Mouse (Mus musculus) cerebellum, adult 9-10 months (tissue): ENCODE measurements around the gene Osm.

Source experiments
- DNase-seq: peaks from one replicate; pipeline ENCODE4 v3.0.0; 2022

Gene Osm

GRCm38 (mm10) chr11:4240151-4240550 lies 3.9 kb downstream of the Osm start:
- no peak for DNase-seq

DNA sequence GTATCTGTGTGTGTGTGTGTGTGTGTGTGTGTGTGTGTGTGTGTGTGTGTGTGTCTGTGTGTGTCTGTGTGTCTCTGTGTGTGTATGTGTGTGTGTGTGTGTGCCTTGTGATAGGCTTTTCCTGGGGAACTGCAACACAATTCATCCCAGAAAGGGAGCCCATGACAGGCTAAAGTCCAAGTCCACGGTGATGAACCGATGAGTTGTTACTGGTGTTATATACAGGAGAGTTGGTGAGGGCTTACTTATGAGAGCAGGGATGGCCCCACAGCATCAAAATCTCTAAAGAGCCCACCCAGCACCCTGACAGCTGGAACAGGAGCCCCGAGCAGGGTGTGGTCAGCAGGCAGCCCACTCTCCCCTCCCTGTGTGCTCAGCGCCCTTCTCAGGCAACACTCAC lies 5.0 kb downstream of the Osm start:
- no peak for DNase-seq

- DNase-seq = no peak
Observed at GRCm38 (mm10) chr11:4246126-4246525, 9.9 kb downstream of the Osm start.

GRCm38 (mm10) chr11:4246623-4247022 lies 10.4 kb downstream of the Osm start:
- no peak for DNase-seq

DNA sequence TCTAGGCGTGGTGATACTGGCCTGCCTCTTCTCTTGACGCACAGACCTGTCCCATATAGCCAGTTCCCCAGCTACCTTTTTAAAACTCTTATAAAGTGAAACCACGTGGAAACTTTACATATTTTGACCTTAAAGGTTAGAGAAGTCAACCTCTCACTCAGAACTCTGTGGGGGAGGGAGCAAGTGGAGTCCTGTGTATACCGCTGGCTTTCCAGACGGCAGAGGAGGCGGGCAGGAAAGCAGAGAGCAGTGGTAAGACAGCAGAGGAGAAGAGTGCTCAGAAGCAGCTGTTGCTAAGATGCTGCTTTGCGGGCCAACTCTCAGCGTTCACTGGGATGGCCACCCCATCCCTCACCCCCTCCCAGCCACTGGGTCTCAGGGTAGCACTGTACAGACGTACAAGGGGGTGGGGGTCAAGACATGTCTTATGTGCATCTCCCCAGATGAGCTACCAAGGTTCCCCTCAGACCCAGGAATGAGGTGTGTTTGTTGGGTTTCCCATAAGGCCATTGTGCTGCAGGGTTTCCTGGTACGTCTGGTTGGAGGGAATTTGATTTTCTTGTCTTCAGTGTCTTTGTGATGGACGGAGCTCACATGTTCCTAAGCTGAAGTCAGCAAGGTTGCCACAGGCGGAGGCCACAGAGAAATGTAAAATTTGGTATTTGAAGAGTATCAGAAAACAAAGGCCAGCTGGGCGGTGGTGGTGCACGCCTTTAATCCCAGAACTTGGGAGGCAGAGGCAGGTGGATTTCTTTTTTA lies 11.2 kb downstream of the Osm start:
- no peak for DNase-seq

GRCm38 (mm10) chr11:4249151-4249550 lies 12.9 kb downstream of the Osm start:
- no peak for DNase-seq

GRCm38 (mm10) chr11:4250290-4250689 lies 14.1 kb downstream of the Osm start:
- no peak for DNase-seq

- no peak for DNase-seq
Observed at GRCm38 (mm10) chr11:4251376-4251775, 15.2 kb downstream of the Osm start.

DNA sequence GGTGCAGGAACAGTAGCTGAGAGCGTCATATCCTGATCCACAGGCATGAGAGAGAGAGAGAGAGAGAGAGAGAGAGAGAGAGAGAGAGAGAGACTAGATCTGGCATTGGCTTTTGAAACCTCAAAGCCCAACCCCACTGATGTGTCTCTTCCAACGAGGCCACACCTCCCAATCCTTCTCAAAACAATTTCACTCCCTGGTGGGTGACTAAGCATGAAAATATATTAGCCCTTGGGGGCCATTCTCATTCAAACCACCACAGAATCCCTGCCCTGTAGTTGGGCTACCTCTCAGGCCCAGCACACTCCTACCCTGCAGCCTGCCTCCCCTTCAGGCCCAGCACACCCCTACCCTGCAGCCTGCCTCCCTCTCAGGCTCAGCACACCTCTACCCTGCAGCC lies 16.7 kb downstream of the Osm start:
- no peak for DNase-seq

DNA sequence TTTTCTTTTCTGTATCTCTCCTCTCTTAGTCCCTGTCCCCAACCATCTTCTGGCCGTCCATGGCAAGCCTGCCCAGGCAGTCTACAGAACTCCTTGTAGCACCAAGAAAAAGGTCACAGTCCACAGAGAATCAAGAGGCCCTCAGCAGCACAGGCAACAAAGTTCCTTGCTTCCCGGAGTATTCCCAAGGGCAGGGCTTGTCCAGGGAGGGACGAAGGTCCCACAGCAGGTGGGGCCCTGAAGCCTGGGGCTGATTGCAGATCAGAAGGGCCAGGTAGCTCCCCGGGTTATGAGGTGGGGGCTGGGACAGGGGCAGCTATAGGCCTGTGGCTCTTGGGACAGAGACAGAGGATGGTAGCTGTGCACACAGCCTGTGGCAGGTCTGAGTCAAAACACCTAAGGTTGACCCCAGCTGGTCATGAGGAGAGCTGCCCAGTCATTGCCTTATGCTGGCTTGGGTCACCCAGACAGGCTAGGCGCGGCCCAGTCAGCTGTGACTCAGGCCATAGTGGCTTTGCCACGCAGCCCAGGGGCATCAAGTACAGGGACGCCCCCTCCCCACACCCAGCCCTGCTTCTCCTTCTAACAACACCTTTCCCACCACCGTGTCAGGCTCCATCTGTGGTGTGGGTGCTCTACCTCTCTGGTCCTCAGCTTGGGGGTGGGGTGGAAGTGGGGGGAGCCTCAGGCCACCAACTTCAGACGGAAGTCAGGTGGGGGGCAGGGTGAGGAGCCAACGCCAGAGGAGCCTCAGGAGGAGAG lies 20.8 kb downstream of the Osm start, which contains the start of gene Lif:
Lif (plus strand) TSS at position 712 of the 762 bp plus-strand sequence.
- no peak for DNase-seq

- DNase-seq = no peak
Observed at GRCm38 (mm10) chr11:4257756-4258155, 21.5 kb downstream of the Osm start.

- peak; percentile 84 for DNase-seq
Observed at GRCm38 (mm10) chr11:4258657-4259082, 22.4 kb downstream of the Osm start.

GRCm38 (mm10) chr11:4260463-4261187 lies 24.4 kb downstream of the Osm start:
- peak; percentile 19 for DNase-seq

- peak; percentile 45 for DNase-seq
Observed at GRCm38 (mm10) chr11:4261188-4261494, 24.9 kb downstream of the Osm start.

- peak; percentile 14 for DNase-seq
Observed at GRCm38 (mm10) chr11:4261969-4262368, 25.7 kb downstream of the Osm start.

- DNase-seq = no peak
Observed at GRCm38 (mm10) chr11:4262847-4263246, 26.6 kb downstream of the Osm start.

DNA sequence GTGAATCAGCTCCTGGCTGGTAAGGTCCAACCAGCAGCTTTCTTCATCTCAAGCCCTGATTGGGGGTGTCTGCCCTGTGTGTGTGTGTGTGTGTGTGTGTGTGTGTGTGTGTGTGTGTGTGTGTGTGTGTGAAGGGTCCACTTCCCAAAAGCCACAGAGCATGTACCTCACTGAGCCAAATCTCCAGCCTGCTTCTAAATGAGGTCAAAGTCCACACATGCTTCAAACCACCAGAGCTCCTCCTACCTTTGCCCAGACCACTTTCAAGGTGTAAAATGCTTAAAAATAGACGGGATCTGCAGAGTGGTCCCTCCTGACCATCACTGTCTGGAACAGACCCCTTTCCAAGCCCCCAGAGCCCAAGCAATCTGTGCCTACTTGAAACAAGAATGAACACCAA lies 27.1 kb downstream of the Osm start:
- no peak for DNase-seq

DNA sequence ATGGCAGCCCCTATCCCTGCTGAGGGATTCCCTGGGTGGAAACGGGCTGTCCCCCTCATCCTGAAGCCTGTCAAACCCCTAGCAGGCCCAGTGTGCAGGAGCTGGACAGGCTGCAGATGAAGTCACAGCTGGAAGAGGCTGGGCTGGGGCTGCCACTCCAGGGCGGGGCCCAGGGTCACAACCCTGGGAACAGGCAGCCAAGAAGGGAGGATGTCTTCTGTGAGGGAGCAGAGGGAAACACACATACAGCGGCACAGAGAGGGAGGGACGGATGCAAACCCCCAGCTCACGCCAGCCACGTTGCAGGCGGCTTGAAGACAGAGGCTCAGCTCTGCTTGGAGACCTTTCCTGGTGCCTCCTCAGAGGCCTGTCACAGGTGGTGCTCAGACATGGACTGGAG lies 27.8 kb downstream of the Osm start:
- no peak for DNase-seq

- DNase-seq = no peak
Observed at GRCm38 (mm10) chr11:4266271-4267201, 30.3 kb downstream of the Osm start.

- DNase-seq = no peak
Observed at GRCm38 (mm10) chr11:4267202-4267578, 31.0 kb downstream of the Osm start.

GRCm38 (mm10) chr11:4268500-4268899 lies 32.3 kb downstream of the Osm start:
- no peak for DNase-seq

DNA sequence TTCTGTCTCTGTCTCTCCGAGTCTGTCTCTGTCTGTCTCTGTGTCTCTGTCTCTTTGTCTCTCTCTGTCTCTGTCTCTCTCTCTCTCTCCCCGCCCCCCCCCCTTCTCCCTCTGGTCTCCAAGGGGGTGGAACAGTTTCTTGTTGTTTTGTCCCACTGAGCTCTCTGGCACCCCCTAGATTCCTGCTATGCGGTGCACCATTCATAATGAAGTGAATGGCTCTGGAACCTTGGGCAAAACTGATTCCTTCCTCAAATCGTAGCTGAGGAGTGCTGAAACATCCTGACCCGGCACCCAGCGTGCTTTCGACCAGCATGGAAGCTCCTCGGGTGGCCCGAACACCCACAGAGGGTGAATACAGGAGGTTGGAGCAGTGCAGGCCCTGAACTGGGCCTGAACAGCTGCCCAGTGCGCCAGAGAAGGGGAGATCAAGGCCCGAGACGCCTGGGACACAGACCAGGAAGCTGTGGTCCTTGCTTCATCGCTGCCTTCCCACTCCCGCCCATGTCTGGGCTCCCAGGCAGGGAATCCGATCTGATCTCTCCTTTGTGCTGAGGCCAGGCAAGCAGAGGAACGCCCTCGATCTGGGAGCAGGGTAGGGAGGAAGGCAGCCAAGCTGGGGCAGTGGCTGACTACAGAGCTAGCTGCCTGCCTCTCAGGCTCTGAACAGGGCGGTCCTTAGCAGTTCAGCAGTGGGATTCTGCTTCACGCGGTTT lies 34.7 kb downstream of the Osm start:
- no peak for DNase-seq
